Mouse (Mus musculus): ENCODE measurements at regions not wholly inside any gene's neighbourhood (a gene's known extent, or its start where the extent isn't known, plus 50 kb on each side); places are given as distances from the start of the nearest gene placed in this dataset.

DNA sequence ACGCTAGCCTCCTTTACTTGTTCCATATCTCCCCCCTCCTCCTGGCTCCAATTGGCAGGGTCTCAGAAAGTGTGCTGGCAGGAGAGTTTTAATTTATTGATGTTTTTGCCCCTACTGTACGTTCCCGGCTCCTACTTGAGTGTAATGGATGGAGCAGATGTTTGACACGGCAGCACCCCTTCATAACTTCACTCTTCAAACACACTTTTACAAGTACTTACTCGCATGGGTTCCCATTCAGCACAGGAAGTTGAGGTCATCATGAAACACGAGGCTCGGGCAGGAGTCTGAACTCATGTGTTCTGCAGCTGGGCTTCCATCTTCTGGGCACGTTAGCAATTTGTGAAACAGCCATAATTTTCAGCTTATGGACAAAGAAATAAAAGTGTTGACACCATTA is 504.3 kb upstream of the Mgmt start:
- TF ChIP-seq POLR2A (IDR thresholded peaks at IDR 0.05; ENCODE audit: extremely low read depth, insufficient read depth, low read length) (no peak), CTCF (IDR thresholded peaks at IDR 0.05; ENCODE audit: low read depth, low read length) (no peak)
